Mouse (Mus musculus) right cerebral cortex, adult 2 months (tissue): ENCODE data around the gene Dop1b.

Experiments used
- DNase-seq, 2 experiments: peaks; one replicate each; pipeline ENCODE4 v3.0.0; 2021 to 2022; ENCODE audit warnings: low spot score in 2 of 2

Dop1b gene

DNA sequence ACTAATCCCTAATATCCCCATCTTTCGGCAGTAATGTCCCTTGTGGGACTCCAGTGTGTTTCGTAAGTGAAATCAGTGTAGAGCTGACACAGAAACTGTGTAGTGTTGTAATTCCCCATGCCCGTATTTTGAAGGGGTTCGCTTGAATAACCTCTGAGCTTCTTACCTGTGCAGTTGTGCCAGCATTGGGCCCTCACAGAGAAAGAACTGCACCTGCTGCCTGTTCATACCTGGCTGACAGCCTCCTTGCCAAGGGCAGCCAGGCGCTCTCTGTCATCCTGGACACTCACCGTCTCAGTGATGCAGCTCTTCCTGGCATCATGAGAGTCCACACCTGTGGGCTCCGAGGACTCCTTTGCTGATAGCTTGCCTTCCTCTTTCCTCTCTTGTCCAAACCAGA is 1.3 kb downstream of the Dop1b start:
- DNase-seq: no peak

DNA sequence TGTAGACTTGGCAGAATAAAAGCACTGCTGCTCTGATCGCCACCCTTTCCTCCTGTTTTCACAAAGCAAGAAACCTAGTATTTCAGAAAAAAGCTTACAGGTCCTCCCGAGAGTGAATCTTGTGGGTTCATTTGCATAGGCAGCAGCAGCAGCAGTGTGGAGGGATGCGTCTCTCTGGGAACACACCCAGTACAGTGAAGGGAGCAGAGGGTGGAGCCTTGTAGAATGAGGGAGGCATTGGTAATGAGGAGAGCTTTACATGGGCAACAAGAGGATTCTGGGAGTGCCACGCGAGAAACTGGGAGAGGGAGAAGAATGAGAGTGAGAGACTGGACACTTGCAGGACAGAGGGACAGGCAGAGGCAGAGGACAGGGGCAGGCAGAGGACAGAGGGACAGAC is 2.7 kb downstream of the Dop1b start:
- DNase-seq: peak; percentile 26 to 45

DNA sequence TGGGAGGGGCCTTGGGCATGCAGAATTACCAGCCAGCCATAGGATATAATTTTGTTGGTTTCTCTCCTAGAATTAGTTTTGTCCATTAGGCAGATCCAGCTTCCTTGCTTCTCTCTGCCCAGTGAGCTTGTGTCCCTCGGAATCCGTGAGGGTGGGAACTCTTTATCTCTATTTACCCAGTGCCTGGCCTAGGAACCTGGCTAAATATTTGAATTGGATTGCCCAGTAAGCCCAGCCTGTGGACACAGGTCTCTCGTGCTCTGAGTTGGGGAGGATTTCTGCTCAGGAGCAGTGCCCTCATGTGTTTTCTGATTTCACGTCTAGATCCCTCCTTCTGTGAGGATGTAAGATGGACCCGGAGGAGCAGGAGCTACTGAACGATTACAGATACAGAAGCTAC is 4.1 kb downstream of the Dop1b start:
- no peak for DNase-seq

DNA sequence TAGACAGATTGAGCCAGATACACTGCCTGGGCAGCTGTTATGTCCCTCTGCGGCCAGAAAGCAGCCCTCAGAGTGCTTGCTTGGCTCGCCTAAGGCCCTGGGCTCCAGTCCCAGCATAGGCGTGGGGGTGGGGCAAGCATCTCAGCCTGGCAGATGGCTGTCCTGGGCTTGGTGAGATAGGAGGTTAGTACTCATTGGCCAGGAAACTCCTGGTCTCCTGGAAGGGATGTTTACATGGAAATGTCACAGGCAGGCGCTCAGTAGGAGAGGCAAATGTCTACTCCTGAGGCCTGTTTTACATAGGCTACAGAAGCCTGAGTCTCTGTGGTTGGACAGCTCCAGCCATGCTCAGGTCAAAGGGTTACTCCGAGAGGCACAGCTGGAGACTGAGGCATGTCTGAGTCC is 5.6 kb downstream of the Dop1b start:
- peak; percentile 50 for DNase-seq

DNA sequence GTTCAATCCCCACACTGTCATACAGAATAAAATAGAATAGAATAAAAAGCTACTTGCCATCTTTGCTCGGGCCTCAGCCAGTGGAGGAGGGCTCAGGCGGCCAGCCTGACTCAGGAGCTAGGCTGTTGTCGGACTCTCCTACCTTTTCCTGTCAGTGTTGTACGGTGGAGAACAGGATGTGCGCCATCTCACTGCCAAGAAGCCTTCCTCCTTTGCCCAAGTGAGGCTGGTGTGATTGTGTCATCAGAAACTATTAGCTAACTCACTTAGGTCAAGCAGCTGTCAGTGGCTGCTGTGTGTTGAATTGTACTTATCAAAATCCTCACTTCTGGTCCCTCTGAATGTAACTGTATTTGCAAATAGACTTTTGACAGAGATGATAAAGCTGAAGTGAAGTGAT is 10.1 kb downstream of the Dop1b start:
- DNase-seq: no peak

DNA sequence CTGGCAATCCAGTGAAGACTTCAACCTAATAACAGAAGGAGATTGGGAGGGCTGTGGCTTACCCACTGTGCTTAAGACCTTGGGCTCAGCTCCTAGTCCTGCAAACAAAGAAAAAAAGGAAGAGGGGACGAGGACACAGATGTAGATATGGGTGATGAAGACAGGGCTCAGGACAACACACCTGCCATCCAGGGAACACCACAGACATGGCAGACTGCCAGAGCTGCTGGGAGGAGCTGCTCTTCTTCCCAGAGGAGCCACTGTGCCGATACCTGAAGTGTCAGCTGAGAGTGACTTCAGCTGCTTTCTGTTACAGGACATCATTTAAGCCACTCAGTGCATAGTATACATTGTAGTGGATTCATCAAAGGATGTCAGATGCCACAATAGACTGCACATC is 10.8 kb downstream of the Dop1b start:
- no peak for DNase-seq

DNA sequence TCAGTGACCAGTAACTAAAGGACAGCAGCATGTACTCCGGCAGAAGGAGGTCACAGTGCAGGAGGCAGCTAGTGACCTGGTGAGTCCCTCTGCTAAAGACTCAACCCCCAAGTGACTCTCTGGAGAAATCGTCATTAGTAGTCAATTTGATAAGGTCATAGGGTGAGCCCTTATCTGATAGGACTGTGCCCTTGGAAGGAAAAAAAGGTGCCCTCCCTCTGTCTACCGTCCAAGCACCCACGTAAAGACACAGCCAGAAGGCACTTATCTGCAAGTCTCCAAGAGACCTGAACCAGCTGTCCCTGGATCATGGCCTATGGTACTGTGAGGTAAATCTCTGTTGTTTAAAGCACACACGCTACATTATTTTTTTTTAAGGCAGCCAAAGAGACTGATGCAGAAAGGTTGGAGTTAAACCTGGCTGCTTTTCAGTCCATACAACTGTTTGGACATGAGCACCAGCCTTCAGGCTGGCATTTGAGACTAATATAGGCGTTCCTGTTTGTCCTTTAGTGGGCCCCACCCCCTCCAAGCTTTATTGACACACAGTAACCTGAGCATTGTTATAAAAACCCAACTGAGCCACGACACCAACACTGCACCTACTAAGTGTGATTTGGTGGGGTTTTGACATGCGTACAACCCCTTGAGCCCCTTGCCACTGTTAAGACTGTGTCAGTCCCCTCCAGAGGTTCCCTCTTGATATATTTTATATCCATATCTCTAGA is 13.9 kb downstream of the Dop1b start:
- DNase-seq: no peak

DNA sequence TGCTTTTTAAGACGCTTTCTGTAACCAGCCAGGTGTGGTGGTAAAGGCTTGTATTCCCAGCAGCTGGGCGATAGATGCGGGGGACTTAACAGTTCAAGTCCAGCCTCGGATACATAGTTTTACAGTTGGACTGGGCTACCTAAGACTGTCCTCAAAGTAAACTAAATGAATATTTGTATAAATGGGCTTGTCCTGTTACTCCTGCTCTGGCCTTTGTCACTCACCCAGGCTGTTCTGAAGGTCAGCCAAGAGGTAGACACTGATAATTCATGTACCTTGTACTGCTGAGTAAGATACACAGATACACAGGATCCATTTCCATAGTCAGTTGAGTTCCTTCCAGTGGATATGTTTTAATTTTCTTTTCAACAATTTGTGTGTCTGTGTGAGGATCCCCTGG is 14.5 kb downstream of the Dop1b start:
- no peak for DNase-seq

DNA sequence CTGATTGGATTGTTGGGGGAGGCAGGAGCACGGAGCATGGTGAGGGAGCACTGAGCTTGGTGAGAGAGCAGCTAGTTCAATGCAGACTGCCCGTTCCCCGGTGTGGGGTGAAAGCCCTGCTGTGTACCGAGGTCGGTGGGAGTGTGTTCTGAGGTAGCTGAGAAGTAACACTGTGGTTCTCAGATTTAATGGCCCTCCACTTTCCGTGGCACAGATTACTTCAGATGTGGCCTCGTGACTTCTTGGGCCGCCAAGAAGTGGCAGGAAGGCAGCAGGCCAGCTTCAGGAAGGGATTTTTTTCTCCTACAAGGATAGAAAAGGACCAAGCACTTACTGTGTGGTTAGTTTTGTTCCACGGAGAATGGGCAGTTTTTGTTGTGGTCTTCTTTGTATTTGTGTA is 17.0 kb downstream of the Dop1b start:
- no peak for DNase-seq

DNA sequence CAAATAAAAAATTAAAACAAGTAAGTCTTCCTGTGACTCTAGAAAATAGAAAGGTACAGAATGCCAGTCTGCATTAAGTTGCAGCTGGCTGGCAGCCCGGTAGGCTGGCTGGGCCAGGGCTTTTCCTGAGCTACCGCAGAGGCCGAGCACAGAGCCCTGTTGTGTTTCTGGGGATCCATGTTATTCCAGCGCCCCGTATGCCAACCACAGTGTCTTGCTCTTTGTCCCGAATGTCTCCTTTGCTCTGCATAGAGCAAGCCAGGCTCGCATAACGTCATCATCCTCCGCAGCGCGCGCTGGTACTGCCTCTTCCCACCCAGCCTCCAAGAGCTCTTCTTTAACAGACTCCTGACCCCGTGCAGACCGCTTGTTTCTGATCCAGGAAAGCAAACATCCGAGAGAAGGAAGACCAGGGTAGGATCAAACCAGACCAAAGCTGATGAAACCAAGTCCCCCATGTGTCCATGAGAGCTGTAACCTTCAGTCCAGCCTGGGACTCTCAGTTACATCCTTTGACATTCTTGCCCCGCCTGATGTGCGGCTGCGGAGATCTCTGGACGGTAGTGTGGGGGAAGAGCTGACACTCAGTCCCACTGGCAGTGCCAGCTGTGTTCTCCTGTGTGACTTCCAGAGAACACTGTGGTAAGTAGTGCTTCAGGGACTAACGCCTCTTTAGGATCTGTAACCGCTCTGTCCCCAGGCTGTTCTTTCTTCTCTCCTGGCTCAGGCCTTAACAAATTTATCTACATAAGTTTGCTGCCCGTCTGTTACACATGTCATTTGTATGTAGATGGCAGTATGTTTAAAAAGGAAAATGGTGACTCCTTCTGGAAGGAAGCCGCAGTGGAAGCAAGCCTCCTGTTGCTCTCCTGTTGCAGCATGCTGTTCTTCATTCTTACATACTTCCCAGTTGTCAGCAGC is 18.4 kb downstream of the Dop1b start:
- DNase-seq: peak; percentile 19 to 33

DNA sequence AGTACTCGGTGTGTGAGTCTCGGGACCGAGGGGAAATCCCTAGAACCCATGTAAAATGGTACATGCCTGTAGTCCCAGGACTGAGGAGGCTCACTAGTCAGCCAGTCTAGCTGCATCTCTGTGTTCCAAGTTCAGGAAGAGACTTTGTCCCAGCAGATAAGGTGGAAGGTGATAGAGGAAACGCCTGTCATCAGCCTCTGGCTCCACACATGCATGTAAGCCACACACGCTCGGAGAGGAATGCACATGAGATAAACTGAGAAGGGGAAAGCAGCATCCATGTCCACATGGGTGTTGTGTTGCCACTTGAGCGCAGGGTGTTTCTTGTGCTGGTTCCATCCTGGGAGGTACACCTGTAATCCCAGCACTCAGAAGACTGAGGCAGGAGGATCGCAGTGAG is 19.6 kb downstream of the Dop1b start:
- no peak for DNase-seq

DNA sequence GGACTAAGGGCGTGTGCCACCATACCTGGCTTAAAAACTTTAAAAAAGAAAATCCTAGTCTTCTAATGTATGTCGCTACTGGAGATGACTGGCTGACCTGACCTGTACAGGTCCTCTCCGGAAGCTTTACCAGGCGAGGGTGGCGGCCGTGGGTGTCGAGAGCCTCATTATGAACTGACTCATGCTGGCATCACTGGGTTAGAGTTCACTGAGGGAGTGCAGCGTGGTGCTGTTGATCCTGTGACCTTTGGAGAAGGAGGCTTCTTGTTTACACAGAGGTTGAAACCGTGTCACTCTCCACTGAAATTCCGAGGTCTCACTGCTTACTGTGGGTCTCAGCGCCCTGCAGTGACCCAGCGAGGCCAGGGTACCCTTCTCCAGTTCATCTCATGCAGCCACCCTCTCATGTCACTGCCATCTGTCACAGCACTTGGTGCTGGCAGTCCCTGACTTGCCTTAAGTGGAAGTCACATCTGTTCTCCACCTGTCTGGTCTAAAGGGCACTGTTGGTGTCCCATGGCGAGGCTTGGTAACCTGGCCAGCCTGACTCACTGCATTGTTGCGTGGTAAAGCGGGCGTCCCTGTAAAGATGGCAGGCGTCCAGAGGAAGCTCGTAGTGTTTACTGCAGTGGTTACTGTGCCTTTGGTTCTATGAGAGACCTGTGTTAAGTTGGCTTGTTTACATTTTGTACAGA is 21.3 kb downstream of the Dop1b start:
- no peak for DNase-seq

DNA sequence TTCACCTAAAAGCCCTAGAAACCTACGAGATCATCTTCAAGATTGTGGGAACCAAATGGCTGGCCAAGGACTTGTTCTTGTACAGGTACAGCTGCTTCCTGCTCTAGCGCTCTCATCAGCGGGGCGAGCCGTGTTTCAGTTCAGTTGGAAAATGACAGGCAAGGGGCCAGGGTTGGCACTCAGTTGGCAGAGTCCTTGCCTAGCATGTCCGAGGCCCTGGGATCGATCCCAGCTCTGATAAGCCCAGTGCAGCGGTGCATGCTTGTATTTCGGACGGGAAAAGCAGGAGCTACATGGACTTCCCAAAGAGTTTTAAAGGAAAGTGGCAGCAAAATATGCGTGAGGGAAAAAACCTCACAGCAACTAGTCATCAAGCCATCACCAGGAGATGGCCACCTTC is 27.5 kb downstream of the Dop1b start:
- no peak for DNase-seq

DNA sequence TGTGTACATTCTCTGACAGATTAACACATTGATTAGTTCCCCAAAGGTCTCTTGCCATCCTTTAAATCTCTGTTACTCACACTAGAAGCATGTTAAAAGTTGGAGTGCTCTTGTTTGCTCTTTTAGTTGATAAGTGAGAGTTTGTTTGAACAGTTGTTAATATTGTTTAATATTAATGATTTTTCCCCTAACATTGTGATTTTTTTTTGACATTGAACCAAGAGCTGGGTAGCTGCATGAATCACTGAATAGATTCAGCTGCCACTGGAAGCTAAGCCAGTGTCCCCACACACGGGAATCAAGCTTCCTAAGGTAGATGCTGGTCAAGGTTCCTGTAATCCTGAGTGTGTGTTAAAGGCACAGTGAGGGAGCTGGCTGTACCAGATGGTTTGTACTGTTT is 31.2 kb downstream of the Dop1b start:
- DNase-seq: no peak

DNA sequence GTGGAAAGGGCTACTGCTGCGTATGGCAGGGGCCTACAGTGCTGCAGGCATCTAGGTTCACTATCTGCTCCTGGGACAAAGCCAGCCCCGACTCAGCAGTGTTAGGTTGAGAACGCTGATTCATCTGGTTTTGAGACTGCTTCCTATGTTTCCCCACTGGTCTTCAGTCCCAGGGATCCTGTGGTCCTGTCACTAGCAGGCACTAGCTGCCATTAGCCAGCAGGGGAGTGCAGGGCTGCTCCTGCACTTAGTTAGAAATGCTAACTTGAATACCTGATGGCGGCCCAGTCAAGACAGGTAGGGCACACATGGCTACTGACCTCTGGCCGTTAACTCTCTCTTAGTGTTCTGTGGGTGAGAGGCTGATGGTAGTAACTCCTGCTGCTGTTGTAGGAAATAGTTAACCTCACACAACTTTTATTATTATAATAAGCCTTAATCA is 32.4 kb downstream of the Dop1b start:
- no peak for DNase-seq

DNA sequence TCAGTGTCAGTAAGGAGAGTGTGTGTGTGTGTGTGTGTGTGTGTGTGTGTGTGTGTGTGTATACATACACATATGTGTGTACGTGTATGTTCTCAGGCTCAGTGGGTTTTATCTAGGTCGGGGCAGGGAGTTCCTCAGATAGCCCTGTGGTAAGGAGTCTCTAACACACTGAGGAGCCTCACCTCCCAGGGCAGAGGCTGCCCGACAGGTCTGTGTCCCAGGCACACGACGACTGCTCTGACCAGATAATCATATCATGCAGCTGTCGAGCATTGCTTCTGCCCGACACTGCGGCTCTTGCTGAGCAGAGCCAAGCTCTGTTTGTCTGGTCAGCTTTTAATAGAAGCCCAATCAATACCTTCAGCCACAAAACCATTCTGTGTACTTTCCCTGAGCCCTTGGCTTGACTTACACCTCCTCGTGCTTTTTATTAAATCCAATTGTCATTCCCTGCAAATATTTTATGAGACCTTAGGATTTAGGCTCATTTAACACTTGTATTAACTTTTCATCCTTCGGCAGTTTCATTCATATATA is 33.2 kb downstream of the Dop1b start:
- no peak for DNase-seq

DNA sequence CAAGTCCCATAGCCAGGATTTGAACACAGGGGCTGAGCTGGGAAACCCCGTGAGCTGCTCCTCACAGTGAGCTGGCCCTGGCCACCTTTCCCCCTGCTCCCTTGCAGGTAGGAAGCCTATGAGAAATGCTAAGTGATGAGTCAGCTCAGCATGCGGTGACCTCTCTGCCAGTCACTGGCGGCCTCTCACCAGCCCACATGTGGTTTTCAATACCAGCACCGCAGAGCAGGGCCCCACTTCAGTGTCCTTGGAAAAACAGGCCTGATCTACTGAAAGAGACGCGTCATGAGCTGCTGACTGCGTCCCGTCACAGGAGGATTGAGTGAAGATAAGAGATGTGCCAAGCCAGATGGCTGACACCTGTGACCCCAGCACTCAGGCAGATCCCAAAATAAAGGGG is 34.7 kb downstream of the Dop1b start:
- DNase-seq: no peak

DNA sequence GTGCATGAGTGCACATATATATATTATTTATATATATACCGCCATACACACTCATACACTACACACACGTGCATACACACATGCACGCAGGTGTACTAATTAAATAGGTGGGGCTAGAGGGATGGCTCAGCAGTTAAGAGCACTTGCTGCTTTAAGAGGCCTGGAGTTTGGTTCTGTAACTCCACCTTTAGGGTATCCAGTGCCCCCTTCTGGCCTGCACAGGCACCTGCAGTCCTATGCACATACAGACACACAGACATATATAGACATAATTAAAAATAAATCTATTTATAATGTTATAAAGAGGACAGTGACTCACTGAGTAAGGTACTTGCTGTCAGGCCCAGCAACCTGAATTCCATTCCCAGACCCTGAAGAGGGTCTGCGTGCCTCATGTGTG is 35.3 kb downstream of the Dop1b start:
- no peak for DNase-seq

DNA sequence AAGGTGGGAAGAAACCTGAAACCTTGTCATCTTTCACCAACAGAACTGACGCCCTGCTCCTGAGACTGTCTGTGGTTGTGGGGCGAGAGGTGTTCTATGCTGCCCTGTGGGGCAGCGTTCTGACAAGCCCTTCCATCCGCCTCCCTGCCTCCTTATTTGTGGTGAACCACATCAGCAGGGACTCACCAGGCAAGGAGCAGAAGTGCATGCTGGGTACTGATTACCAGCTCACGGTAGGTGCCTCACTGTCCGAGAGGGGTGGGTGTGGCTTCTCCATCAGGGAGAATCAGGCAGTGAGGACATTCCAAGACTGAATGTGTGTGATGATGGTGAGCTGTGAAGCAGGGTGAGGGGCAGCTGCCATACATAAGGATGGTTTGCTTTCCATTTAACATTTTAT is 35.7 kb downstream of the Dop1b start:
- no peak for DNase-seq

DNA sequence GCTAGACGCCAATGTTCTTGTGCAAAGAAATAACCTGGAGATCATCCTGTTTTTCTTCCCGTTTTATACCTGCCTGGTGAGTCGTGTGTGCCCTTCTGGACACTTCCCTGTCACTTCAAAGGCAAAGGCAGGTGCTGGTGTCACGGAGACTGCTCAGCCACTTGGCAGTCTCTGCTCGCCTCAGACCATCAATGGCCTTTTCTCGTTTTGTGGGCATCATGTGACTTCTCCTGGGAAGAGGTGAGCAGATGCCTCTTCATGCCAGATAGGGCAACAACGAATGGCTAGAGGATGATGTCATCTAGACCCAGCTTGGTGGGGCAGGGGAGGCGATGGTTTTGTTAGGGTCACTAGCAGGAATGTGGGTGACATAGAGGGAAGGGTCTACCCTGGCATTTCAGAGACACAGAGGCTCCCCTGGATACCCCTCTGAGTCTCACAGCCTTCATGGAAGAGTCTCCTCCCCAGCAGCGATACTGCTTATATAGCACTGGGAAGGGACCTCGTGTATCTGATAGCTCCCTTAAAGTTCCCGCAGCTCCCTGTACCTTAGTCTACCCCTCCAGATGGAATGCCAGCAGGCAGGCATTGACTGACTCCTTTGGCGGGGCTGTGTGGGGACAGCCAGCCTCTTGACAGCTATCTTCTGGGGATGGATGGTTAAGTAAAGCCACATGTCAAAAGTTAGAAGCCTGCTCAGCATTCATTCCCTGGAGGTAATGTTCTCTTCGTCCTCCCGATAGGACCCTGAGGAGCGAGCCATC is 37.6 kb downstream of the Dop1b start:
- no peak for DNase-seq

DNA sequence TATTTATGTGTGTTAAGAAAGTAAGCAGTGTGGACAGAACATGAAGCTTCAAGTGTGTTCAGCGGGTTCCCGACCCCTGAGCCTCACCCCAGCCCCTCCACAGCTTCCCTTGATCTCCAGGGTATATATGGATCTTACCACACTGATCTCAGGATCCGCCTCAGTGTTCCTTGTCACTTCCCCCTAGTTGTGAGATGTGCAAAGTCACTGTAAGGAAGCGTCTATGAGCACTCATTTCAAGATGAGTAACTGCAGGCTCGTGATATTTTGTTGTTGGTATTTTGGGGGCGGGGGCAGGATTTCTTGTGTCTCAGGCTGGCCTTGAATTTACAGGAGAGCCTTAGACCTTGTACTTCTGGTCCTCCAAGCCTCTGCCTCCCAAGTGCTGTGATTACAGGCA is 38.8 kb downstream of the Dop1b start:
- no peak for DNase-seq

DNA sequence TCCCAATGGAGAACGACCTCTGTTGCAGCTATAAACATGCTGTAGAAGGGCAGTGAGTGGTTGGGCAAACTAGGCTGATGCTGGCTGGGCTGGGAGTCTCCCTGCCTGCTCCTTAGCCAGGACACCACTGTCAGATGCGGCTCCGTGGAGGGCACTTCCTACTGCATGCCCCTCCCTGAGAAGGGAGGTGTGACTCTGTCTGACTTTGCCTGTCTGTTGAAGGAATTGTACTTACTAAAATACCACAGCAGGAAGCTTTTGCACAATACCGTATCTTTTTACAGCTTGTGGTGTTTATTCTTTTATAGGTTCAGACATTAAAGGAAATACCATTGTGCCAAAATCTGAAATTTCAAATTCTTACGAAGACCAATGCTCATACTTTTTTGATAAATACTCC is 40.1 kb downstream of the Dop1b start:
- DNase-seq: no peak
